Mouse (Mus musculus) heart, postnatal 0 days (tissue): Measurements from ENCODE around the gene Hspg2. TPM values are rescaled to one million over a fixed set of nuclear protein-coding genes. Genes with fewer than 3 reads are reported as not detected.

ENCODE experiments used
- ATAC-seq: fragments of 200-750 bp; cut with Nextera tagmentation; 2 replicates; pipeline ENCODE4 v1.8.0; 2017; ENCODE audit warnings: low read depth, moderate number of reproducible peaks, moderate library complexity; ENCODE audit not compliant: insufficient read depth
- DNase-seq: peaks from one replicate; pipeline ENCODE4 v3.0.0-alpha.2; 2016; ENCODE audit warnings: low spot score
- H3K27ac ChIP-seq: fragments of 300-500 bp; sonication (generic); 2 replicates; pipeline ENCODE4 v1.5.1; 2014; ENCODE audit warnings: low read depth, mild to moderate bottlenecking
- H3K27me3 ChIP-seq: fragments of 300-500 bp; sonication (generic); 2 replicates; pipeline ENCODE4 v1.6.1; 2014; ENCODE audit warnings: low read length, mixed read lengths; ENCODE audit not compliant: control insufficient read depth, insufficient read depth
- H3K36me3 ChIP-seq: fragments of 300-500 bp; sonication (generic); replicated peaks from 2 replicates; pipeline ENCODE4 v1.6.1; 2014; ENCODE audit warnings: low read length, mixed read lengths; ENCODE audit not compliant: control insufficient read depth, insufficient read depth
- H3K4me1 ChIP-seq: fragments of 300-500 bp; sonication (generic); 2 replicates; pipeline ENCODE4 v1.6.1; 2014; ENCODE audit warnings: antibody characterized with exemption; ENCODE audit not compliant: control insufficient read depth, insufficient read depth
- H3K4me2 ChIP-seq: fragments of 300-500 bp; sonication (generic); 2 replicates; pipeline ENCODE4 v1.6.1; 2014; ENCODE audit warnings: low read depth, mild to moderate bottlenecking, low read length, moderate library complexity
- H3K4me3 ChIP-seq: fragments of 300-500 bp; sonication (generic); 2 replicates; pipeline ENCODE4 v1.5.1; 2014; ENCODE audit warnings: low read depth, low read length
- H3K9ac ChIP-seq: fragments of 300-500 bp; sonication (generic); replicated peaks from 2 replicates; pipeline ENCODE4 v1.6.1; 2014; ENCODE audit warnings: low read depth, low read length, mixed read lengths
- H3K9me3 ChIP-seq: fragments of 300-500 bp; sonication (generic); replicated peaks from 2 replicates; pipeline ENCODE4 v1.6.1; 2016; ENCODE audit warnings: low read length; ENCODE audit not compliant: control insufficient read depth
- CTCF ChIP-seq: IDR thresholded peaks from 2 replicates; pipeline ENCODE4 v1.5.1; 2016; ENCODE audit warnings: antibody characterized with exemption, control low read depth, low read depth
- EP300 ChIP-seq: IDR thresholded peaks from 2 replicates; pipeline ENCODE4 v1.6.1; 2016; ENCODE audit warnings: antibody characterized with exemption, low read depth
- WGBS: fragments of 180-500 bp; shearing (Covaris S2); extraction: QIAGEN DNeasy Blood & Tissue Kit; methylation state at CpG from one replicate; pipeline ENCODE4 v1.1.7; 2014; 5-methylcytosine and 5-hydroxymethylcytosine counted together
- polyA plus RNA-seq: library from polyadenylated mRNA; unstranded; fragments of >200 nt; fragmentation: Nextera tagmentation; extraction: Ambion mirVana; gene quantifications from 2 replicates; pipeline ENCODE4 v1.2.1, GENCODE M21; 2015
- total RNA-seq: library from RNA; depleted of rRNA; stranded (reverse); fragments of >200 nt; gene quantifications from 2 replicates; pipeline ENCODE4 v1.2.3, GENCODE M21; 2014; ENCODE audit warnings: low replicate concordance

Gene Hspg2
- total and polyA plus RNA-seq, 2 experiments from 2014 or later, result 42.4 to 473 TPM

- Histone ChIP-seq H3K36me3 (no peaks in the 10 kb centered on the region), H3K4me3 (no peak overlapping the region), H3K27me3 (no peaks in the 10 kb centered on the region), H3K4me2 (no peak overlapping the region), H3K4me1 (peaks cover 25% of the 10 kb centered on the region), H3K9ac (peak overlapping the region; percentile 34; the same call in 1 of the 2 replicates), H3K9me3 (no peaks in the 10 kb centered on the region), H3K27ac (peak overlapping the region; percentile 77)
- TF ChIP-seq EP300 (0 out of 2 replicates have a peak, but pooled peaks have one; percentile 56), CTCF (no peak)
- DNase-seq (no peak), ATAC-seq (no peak)
- WGBS, result 47% methylated on average over 13 of the region's 13 CpGs
Observed at GRCm38 (mm10) chr4:137465125-137465787, 3.3 kb upstream of the Hspg2 start.

- Histone ChIP-seq H3K4me1 (peaks cover 41% of the 10 kb centered on the region), H3K27me3 (no peaks in the 10 kb centered on the region), H3K9ac (no peak overlapping the region), H3K36me3 (no peaks in the 10 kb centered on the region), H3K27ac (peak overlapping the region; percentile 77), H3K9me3 (no peaks in the 10 kb centered on the region), H3K4me2 (no peak overlapping the region), H3K4me3 (no peak overlapping the region)
- ATAC-seq, result peak; percentile 21
- TF ChIP-seq CTCF (no peak), EP300 (0 out of 2 replicates have a peak, but pooled peaks have one; percentile 53)
- WGBS, result 43% methylated on average over 4 of the region's 4 CpGs
- DNase-seq, result no peak
Observed at GRCm38 (mm10) chr4:137466991-137467390, 1.6 kb upstream of the Hspg2 start.

GRCm38 (mm10) chr4:137467525-137467924 lies 1.0 kb upstream of the Hspg2 start:
- Histone ChIP-seq H3K27me3 (no peaks in the 10 kb centered on the region), H3K36me3 (no peaks in the 10 kb centered on the region), H3K9me3 (no peaks in the 10 kb centered on the region), H3K4me1 (peaks cover 41% of the 10 kb centered on the region), H3K4me3 (no peak overlapping the region), H3K9ac (no peak overlapping the region), H3K27ac (peak overlapping the region; percentile 77), H3K4me2 (no peak overlapping the region)
- ATAC-seq (no peak), DNase-seq (no peak)
- no peak for TF ChIP-seq EP300
- no peak for TF ChIP-seq CTCF
- 67% methylated on average over 2 of the region's 2 CpGs for WGBS

GRCm38 (mm10) chr4:137469081-137469844 lies 694 bp downstream of the Hspg2 start:
- Histone ChIP-seq H3K9me3 (no peaks in the 10 kb centered on the region), H3K36me3 (no peaks in the 10 kb centered on the region), H3K27me3 (no peaks in the 10 kb centered on the region), H3K27ac (peak overlapping the region; percentile 91), H3K4me3 (peak overlapping the region; percentile 79), H3K4me2 (peak overlapping the region; percentile 88), H3K9ac (peak overlapping the region; percentile 89), H3K4me1 (peaks cover 58% of the 10 kb centered on the region)
- no peak for TF ChIP-seq EP300
- no peak for TF ChIP-seq CTCF
- 2% methylated on average over 20 of the region's 20 CpGs for WGBS
- ATAC-seq (no peak), DNase-seq (peak; percentile 70)

GRCm38 (mm10) chr4:137469845-137470692 lies 1.5 kb downstream of the Hspg2 start:
- Histone ChIP-seq H3K27me3 (no peaks in the 10 kb centered on the region), H3K4me3 (peak overlapping the region; percentile 79), H3K4me1 (peaks cover 66% of the 10 kb centered on the region), H3K9ac (peak overlapping the region; percentile 89), H3K27ac (peak overlapping the region; percentile 91), H3K4me2 (peak overlapping the region; percentile 88), H3K36me3 (no peaks in the 10 kb centered on the region), H3K9me3 (no peaks in the 10 kb centered on the region)
- DNase-seq (no peak), ATAC-seq (no peak)
- WGBS, result 19% methylated on average over 15 of the region's 15 CpGs
- TF ChIP-seq EP300 (no peak), CTCF (0 out of 2 replicates have a peak, but pooled peaks have one; percentile 13)
